Mouse (Mus musculus): ENCODE measurements around the gene Tk1. TPM values are rescaled to one million over a fixed set of nuclear protein-coding genes. Genes with fewer than 3 reads are reported as not detected.

Gene Tk1
- polyA plus RNA-seq, 1 experiment, result 17.8 TPM

DNA sequence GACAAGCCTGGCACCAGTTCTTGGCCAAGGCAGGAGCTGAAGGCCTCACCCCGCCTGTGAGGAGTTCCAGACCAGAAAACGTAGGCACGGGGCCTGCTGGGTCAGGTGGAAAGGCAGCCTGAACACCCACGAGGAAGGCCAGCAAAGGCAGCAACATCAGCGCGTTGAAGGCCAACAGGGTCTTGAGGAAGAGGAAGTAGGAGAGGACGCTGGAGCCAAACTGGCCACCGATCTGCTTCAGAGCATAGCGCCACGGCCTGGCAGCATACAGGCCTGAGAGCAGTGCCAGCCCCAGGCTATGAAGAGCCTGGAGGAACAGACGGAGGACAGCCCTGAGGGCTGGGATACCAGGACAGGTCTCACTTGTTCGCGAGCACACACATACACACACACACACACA is 50.4 kb downstream of the Tk1 start:
- peaks cover 56% of the 10 kb centered on the region for H3K4me1 ChIP-seq (ENCODE audit: control insufficient read depth)
- H3K9me3 ChIP-seq (ENCODE audit: control insufficient read depth, low read length), result no peaks in the 10 kb centered on the region
- H3K27me3 ChIP-seq (ENCODE audit: control insufficient read depth), result no peaks in the 10 kb centered on the region
- TF ChIP-seq GATA1 (IDR thresholded peaks at IDR 0.05; ENCODE audit: low read length) (no peak), TAL1 (IDR thresholded peaks at IDR 0.05; ENCODE audit: low read length) (no peak)
- H3K36me3 ChIP-seq (ENCODE audit: control insufficient read depth), result peaks cover 93% of the 10 kb centered on the region
- H3K4me3 ChIP-seq (replicated peaks), result no peak overlapping the region

DNA sequence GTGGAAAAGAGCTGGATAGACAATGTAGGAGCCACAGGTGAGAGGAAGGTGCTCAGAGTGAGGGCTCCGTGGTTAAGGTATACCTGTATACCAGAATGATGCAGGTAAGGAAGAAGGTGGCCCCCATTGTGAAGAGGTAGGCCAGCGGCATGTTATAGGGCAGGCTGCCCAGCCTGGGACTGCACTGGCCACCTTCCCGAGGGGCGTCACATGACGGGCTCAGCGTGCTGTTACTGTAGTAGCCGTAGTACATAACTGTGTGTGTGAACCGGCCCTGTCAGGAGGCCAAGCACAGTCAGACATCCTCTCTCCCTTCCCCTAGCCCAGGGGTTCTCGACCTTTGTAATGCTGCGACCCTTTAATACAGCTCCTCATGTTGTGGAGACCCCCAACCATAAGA is 51.0 kb downstream of the Tk1 start:
- Histone ChIP-seq H3K36me3 (ENCODE audit: control insufficient read depth) (peaks cover 99% of the 10 kb centered on the region), H3K27me3 (ENCODE audit: control insufficient read depth) (no peaks in the 10 kb centered on the region), H3K4me1 (ENCODE audit: control insufficient read depth) (peaks cover 53% of the 10 kb centered on the region), H3K4me3 (replicated peaks) (no peak overlapping the region), H3K9me3 (ENCODE audit: control insufficient read depth, low read length) (no peaks in the 10 kb centered on the region)
- no peak for TF ChIP-seq GATA1 (IDR thresholded peaks at IDR 0.05; ENCODE audit: low read length)
- no peak for TF ChIP-seq TAL1 (IDR thresholded peaks at IDR 0.05; ENCODE audit: low read length)

DNA sequence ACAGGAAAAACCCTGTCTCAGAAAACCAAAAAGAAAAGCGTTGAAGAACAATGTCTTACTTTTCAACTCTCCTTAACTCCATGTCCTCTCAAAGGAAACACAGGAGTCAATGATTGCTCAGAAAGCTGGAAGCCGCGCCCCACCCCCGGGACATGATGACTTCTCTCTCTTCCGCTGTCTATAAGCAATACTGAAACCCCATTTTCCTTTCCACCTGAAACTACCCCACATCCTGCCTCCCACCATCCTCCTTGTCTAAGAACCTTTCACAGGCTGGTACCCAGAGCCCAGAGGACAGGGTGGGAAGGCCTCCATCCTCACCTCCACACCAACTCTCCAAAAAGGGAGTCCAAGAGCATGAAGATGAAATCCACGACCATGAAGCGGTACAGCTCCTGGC is 53.5 kb downstream of the Tk1 start:
- no peak overlapping the region for H3K4me3 ChIP-seq (replicated peaks)
- no peaks in the 10 kb centered on the region for H3K27me3 ChIP-seq (ENCODE audit: control insufficient read depth)
- H3K4me1 ChIP-seq (ENCODE audit: control insufficient read depth), result peaks cover 43% of the 10 kb centered on the region
- H3K9me3 ChIP-seq (ENCODE audit: control insufficient read depth, low read length), result no peaks in the 10 kb centered on the region
- no peak for TF ChIP-seq GATA1 (IDR thresholded peaks at IDR 0.05; ENCODE audit: low read length)
- no peak for TF ChIP-seq TAL1 (IDR thresholded peaks at IDR 0.05; ENCODE audit: low read length)
- peaks cover 100% of the 10 kb centered on the region for H3K36me3 ChIP-seq (ENCODE audit: control insufficient read depth)

DNA sequence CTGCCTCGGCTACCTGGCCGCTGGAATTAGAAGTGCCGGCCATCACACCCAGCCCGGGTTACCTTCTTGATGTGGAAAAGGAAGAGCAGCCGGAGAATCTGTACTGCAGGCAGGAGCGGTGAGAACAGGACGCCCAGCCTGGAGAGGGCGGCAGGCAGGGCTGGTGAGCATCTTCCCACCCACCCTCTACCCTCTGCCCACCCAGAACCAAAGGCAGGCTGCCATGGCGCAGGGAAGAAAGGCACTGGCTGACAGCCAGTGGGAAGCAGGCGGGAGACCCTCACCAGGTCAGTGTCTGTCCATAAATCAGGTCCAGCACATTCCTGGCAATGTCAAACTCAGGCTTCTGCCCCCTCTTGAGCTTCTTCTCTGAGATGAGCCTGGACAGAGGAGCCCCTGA is 55.5 kb downstream of the Tk1 start:
- peaks cover 27% of the 10 kb centered on the region for H3K4me1 ChIP-seq (ENCODE audit: control insufficient read depth)
- H3K4me3 ChIP-seq (replicated peaks), result no peak overlapping the region
- peaks cover 100% of the 10 kb centered on the region for H3K36me3 ChIP-seq (ENCODE audit: control insufficient read depth)
- no peak for TF ChIP-seq TAL1 (IDR thresholded peaks at IDR 0.05; ENCODE audit: low read length)
- TF ChIP-seq GATA1 (IDR thresholded peaks at IDR 0.05; ENCODE audit: low read length), result no peak
- no peaks in the 10 kb centered on the region for H3K27me3 ChIP-seq (ENCODE audit: control insufficient read depth)
- H3K9me3 ChIP-seq (ENCODE audit: control insufficient read depth, low read length), result no peaks in the 10 kb centered on the region

DNA sequence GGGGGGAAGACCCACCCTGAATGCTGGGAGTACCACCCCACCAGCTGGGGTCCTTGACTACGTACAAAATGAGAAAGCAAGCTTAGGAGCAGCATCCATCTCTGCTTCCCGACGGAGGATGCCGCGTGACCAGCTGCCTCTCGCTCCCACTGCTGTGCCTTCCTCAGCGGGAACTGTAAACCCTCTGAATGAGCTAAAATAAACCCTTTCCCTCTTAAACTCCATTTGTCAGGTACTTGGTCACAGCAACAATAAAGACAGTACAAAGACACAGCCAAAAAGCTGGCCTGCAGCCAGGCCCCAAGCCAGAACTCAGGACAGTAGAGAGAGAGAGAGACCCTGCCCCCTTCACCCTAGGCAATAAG is 56.2 kb downstream of the Tk1 start:
- peaks cover 100% of the 10 kb centered on the region for H3K36me3 ChIP-seq (ENCODE audit: control insufficient read depth)
- no peaks in the 10 kb centered on the region for H3K9me3 ChIP-seq (ENCODE audit: control insufficient read depth, low read length)
- H3K27me3 ChIP-seq (ENCODE audit: control insufficient read depth), result no peaks in the 10 kb centered on the region
- no peak for TF ChIP-seq TAL1 (IDR thresholded peaks at IDR 0.05; ENCODE audit: low read length)
- TF ChIP-seq GATA1 (IDR thresholded peaks at IDR 0.05; ENCODE audit: low read length), result no peak
- no peak overlapping the region for H3K4me3 ChIP-seq (replicated peaks)
- peaks cover 30% of the 10 kb centered on the region for H3K4me1 ChIP-seq (ENCODE audit: control insufficient read depth)

DNA sequence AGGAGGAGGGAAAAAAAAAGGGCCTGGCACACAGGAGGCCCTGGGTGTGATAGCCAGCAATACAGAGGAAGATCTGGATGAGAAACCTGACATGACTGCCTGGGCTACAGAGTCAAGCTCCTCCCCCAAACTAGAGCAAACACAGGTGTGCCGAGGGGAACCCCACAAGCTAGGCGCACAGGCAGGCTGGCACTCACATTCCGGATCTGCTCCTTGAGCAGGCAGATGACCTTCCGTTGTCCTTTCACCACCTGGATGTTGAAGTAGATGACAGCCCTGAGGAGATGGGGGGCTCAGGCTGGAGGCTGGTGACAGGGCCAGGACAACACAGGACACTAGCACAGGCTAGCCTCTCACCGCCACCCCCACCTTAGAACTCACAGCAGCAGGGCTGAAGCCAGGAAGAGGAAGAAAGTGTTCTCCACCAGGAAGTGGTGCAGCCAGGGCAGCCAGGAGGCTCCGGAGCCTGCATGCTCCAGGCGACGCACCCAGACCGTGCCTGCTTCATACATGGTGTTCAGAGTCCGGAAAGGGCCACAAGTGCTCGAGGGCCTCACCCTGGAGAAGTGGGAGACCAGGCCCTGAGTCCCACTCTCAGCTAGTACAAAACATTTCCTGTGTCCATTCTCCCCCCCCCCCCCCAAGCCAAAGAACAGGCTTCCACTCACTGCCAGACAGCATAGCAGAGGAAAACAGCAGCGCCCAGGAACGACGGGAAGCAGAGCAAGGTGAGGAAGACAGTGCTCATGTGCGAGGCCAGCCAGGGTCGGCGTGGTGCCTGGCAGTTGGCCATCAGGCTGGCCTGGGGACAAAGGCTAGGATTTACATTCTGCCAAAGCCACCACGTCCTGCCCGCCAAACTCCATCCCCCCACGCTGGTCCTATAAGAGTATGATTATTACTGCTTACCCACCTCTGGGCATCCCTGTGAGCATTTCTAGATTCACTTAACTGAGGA is 56.9 kb downstream of the Tk1 start:
- H3K9me3 ChIP-seq (ENCODE audit: control insufficient read depth, low read length), result no peaks in the 10 kb centered on the region
- peaks cover 100% of the 10 kb centered on the region for H3K36me3 ChIP-seq (ENCODE audit: control insufficient read depth)
- no peaks in the 10 kb centered on the region for H3K27me3 ChIP-seq (ENCODE audit: control insufficient read depth)
- no peak overlapping the region for H3K4me3 ChIP-seq (replicated peaks)
- TF ChIP-seq TAL1 (IDR thresholded peaks at IDR 0.05; ENCODE audit: low read length), result no peak
- TF ChIP-seq GATA1 (IDR thresholded peaks at IDR 0.05; ENCODE audit: low read length), result no peak
- peaks cover 29% of the 10 kb centered on the region for H3K4me1 ChIP-seq (ENCODE audit: control insufficient read depth)

DNA sequence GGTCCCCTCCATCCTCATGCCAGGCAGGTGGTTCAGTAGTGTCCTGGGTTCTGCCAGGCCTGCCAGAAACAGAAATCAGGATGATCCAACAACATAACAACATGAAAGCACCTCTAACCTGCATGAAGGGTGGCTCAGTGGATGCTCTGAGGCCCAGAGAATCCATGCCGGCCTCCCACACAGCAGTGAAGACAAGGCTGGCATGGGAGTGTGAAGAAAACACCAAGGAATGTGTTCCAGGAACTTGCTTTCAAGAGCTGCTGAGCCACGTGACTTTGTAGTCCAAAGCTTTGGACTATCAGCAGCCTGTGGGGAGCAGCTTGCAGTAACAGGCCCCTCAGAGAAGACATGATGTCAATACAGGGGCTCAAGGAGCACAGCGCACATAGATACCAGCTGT is 59.6 kb downstream of the Tk1 start:
- Histone ChIP-seq H3K36me3 (ENCODE audit: control insufficient read depth) (peaks cover 87% of the 10 kb centered on the region), H3K27me3 (ENCODE audit: control insufficient read depth) (no peaks in the 10 kb centered on the region), H3K9me3 (ENCODE audit: control insufficient read depth, low read length) (no peaks in the 10 kb centered on the region), H3K4me1 (ENCODE audit: control insufficient read depth) (peaks cover 19% of the 10 kb centered on the region), H3K4me3 (replicated peaks) (no peak overlapping the region)
- TF ChIP-seq GATA1 (IDR thresholded peaks at IDR 0.05; ENCODE audit: low read length) (no peak), TAL1 (IDR thresholded peaks at IDR 0.05; ENCODE audit: low read length) (no peak)

Other genes starting within 250 kb of the Tk1 start
- gene Tnrc6c, start 171.8 kb downstream of the Tk1 start, polyA plus RNA-seq (2012), result 0.71 and 0.76 TPM in 2 replicates
- 39.5 and 54.7 TPM in 2 replicates for gene Tmc8, start 44.0 kb downstream of the Tk1 start, polyA plus RNA-seq (2012)
- 61.5 and 62.4 TPM in 2 replicates for gene Tmc6, start 43.9 kb downstream of the Tk1 start, polyA plus RNA-seq (2012)
- 202 and 213 TPM in 2 replicates for gene 6030468B19Rik, start 28.4 kb downstream of the Tk1 start, polyA plus RNA-seq (2012)
- 0.16 TPM in 2 replicates for gene Gm20708, start 16.4 kb downstream of the Tk1 start, polyA plus RNA-seq (2012)
- gene Syngr2, start 16.4 kb downstream of the Tk1 start, polyA plus RNA-seq (2012), result 7.2 and 10.2 TPM in 2 replicates
- gene Afmid, start 168 bp downstream of the Tk1 start, polyA plus RNA-seq (2012), result 0.41 and 2.3 TPM in 2 replicates
- 47.2 and 54.9 TPM in 2 replicates for gene Birc5, start 23.2 kb upstream of the Tk1 start, polyA plus RNA-seq (2012)
- not detected in 2 replicates for gene Tmem235, start 34.7 kb upstream of the Tk1 start, polyA plus RNA-seq (2012)
- 0.13 TPM in 1 of 2 replicates, not detected in the other for gene Tha1, start 47.4 kb upstream of the Tk1 start, polyA plus RNA-seq (2012)
- 1.9 and 2.0 TPM in 2 replicates for gene Socs3, start 144.0 kb upstream of the Tk1 start, polyA plus RNA-seq (2012)
- 2.6 and 2.8 TPM in 2 replicates for gene Pgs1, start 160.2 kb upstream of the Tk1 start, polyA plus RNA-seq (2012)

All from erythroblast, embryonic 14.5 days (primary cell).